Mouse (Mus musculus) neural tube, embryonic 15.5 days (tissue): ENCODE results near the gene Elfn1. TPM values are rescaled to one million over a fixed set of nuclear protein-coding genes. Genes with fewer than 3 reads are reported as not detected.

ENCODE experiments used
- ATAC-seq: fragments of 200-750 bp; cut with Nextera tagmentation; 2 replicates; pipeline ENCODE4 v1.8.0; 2017; ENCODE audit warnings: mild to moderate bottlenecking, moderate TSS enrichment, moderate library complexity; ENCODE audit not compliant: low FRiP score
- H3K27ac ChIP-seq: fragments of 300-500 bp; sonication (generic); replicated peaks from 2 replicates; pipeline ENCODE4 v1.5.1; 2015; ENCODE audit warnings: mild to moderate bottlenecking, inconsistent platforms
- H3K27me3 ChIP-seq: fragments of 300-500 bp; sonication (generic); replicated peaks from 2 replicates; pipeline ENCODE4 v1.6.1; 2015; ENCODE audit warnings: inconsistent platforms
- H3K36me3 ChIP-seq: fragments of 300-500 bp; sonication (generic); 2 replicates; pipeline ENCODE4 v1.6.1; 2015; ENCODE audit warnings: inconsistent platforms
- H3K4me1 ChIP-seq: fragments of 300-500 bp; sonication (generic); 2 replicates; pipeline ENCODE4 v1.6.1; 2015; ENCODE audit warnings: inconsistent platforms
- H3K4me2 ChIP-seq: fragments of 300-500 bp; sonication (generic); 2 replicates; pipeline ENCODE4 v1.6.1; 2015; ENCODE audit warnings: inconsistent platforms, mild to moderate bottlenecking, moderate library complexity
- H3K4me3 ChIP-seq: fragments of 300-500 bp; sonication (generic); replicated peaks from 2 replicates; pipeline ENCODE4 v1.5.1; 2015; ENCODE audit warnings: mild to moderate bottlenecking, inconsistent platforms
- H3K9ac ChIP-seq: fragments of 300-500 bp; sonication (generic); replicated peaks from 2 replicates; pipeline ENCODE4 v1.6.1; 2015; ENCODE audit warnings: mild to moderate bottlenecking, inconsistent platforms
- H3K9me3 ChIP-seq: fragments of 300-500 bp; sonication (generic); replicated peaks from 2 replicates; pipeline ENCODE4 v1.6.1; 2016; ENCODE audit warnings: inconsistent platforms
- WGBS: fragments of 180-500 bp; shearing (Covaris S2); methylation state at CpG from one replicate; pipeline ENCODE4 v1.1.7; 2015; ENCODE audit warnings: mixed read lengths; 5-methylcytosine and 5-hydroxymethylcytosine counted together
- polyA plus RNA-seq: library from polyadenylated mRNA; unstranded; fragments of >200 nt; fragmentation: Nextera tagmentation; extraction: Ambion mirVana; gene quantifications from 2 replicates; pipeline ENCODE4 v1.2.1, GENCODE M21; 2015

The Elfn1 gene
- polyA plus RNA-seq, 1 experiment from 2014 or later, result 5.7 TPM

DNA sequence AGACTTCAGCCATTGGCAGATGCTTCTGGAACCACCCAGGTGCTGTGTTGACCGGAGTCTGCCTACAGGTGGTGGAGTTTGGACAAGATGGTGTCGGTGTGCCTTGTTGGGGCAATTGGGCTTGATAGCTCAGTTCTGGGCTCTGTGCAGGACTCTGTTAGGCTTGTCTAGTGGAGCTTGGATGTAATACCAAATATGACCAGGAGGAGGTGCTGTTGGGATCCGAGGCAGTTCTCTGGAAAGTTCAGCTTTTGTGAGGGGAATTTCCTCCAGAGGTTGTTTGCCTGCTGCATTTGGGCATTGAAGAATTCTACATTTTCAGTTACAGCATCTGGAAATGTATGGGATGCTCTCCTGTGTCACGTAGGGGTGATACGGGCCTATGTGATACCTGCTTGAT, 39.7 kb downstream of the Elfn1 start:
- Histone ChIP-seq H3K9me3 (no peaks in the 10 kb centered on the region), H3K4me3 (no peak overlapping the region), H3K9ac (no peak overlapping the region), H3K4me1 (peaks cover 33% of the 10 kb centered on the region), H3K36me3 (no peaks in the 10 kb centered on the region), H3K27me3 (no peaks in the 10 kb centered on the region), H3K27ac (no peak overlapping the region), H3K4me2 (no peak overlapping the region)
- no peak for ATAC-seq
- 95% methylated on average over 5 of the region's 5 CpGs for WGBS

- Histone ChIP-seq H3K36me3 (no peaks in the 10 kb centered on the region), H3K27me3 (no peaks in the 10 kb centered on the region), H3K9ac (no peak overlapping the region), H3K27ac (no peak overlapping the region), H3K4me3 (no peak overlapping the region), H3K9me3 (no peaks in the 10 kb centered on the region), H3K4me2 (no peak overlapping the region), H3K4me1 (peaks cover 33% of the 10 kb centered on the region)
- no peak for ATAC-seq
- WGBS, result 77% methylated on average over 4 of the region's 4 CpGs
These were observed 40.8 kb downstream of the Elfn1 start for GRCm38 (mm10) chr5:139948552-139948951.

DNA sequence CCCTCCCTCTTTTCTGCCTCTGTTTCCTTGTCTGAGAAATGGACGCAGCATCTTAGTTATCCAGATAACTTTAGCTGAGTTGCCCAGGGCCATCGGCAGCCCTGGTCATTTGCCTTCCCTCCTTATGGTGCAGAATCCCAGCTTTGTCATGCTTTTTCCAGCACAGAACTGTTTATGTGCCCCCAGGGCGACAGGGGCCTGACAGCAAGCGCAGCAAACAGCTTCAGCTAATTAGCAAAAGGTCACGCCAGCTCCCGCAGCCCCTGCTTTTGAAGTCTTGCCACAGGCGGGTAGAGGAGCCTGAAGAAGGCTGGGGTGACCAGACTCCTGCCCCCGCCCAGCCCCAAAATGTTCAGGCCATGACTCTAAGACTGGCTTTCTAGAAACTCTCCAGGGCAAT, 41.6 kb downstream of the Elfn1 start:
- H3K4me3 ChIP-seq, result no peak overlapping the region
- H3K27ac ChIP-seq, result no peak overlapping the region
- H3K27me3 ChIP-seq, result no peaks in the 10 kb centered on the region
- peaks cover 32% of the 10 kb centered on the region for H3K4me1 ChIP-seq
- peak; percentile 9; the same call in 1 of the 2 replicates for ATAC-seq
- 44% methylated on average over 8 of the region's 8 CpGs for WGBS
- H3K9me3 ChIP-seq, result no peaks in the 10 kb centered on the region
- H3K4me2 ChIP-seq, result no peak overlapping the region
- H3K9ac ChIP-seq, result no peak overlapping the region; the same call in 1 of the 2 replicates
- H3K36me3 ChIP-seq, result no peaks in the 10 kb centered on the region

- Histone ChIP-seq H3K27me3 (no peaks in the 10 kb centered on the region), H3K9ac (no peak overlapping the region), H3K36me3 (no peaks in the 10 kb centered on the region), H3K4me1 (peaks cover 29% of the 10 kb centered on the region), H3K4me2 (no peak overlapping the region), H3K27ac (peak overlapping the region; percentile 51), H3K4me3 (no peak overlapping the region), H3K9me3 (no peaks in the 10 kb centered on the region)
- no peak for ATAC-seq
- WGBS, result 52% methylated on average over 11 of the region's 11 CpGs
These were observed 42.3 kb downstream of the Elfn1 start for GRCm38 (mm10) chr5:139949975-139950578.

- Histone ChIP-seq H3K9ac (no peak overlapping the region), H3K27me3 (no peaks in the 10 kb centered on the region), H3K27ac (no peak overlapping the region), H3K4me3 (no peak overlapping the region), H3K36me3 (no peaks in the 10 kb centered on the region), H3K9me3 (no peaks in the 10 kb centered on the region), H3K4me2 (no peak overlapping the region), H3K4me1 (peaks cover 9% of the 10 kb centered on the region; the same call in 1 of the 2 replicates)
- 64% methylated on average over 10 of the region's 10 CpGs for WGBS
- no peak for ATAC-seq
These were observed 49.1 kb downstream of the Elfn1 start for GRCm38 (mm10) chr5:139956859-139957258.

GRCm38 (mm10) chr5:139959741-139960140, 52.0 kb downstream of the Elfn1 start:
- Histone ChIP-seq H3K4me1 (peaks cover 21% of the 10 kb centered on the region), H3K36me3 (no peaks in the 10 kb centered on the region), H3K9ac (no peak overlapping the region), H3K9me3 (no peaks in the 10 kb centered on the region), H3K4me3 (no peak overlapping the region), H3K27ac (no peak overlapping the region), H3K27me3 (no peaks in the 10 kb centered on the region), H3K4me2 (no peak overlapping the region)
- 90% methylated on average over 4 of the region's 4 CpGs for WGBS
- ATAC-seq, result no peak

DNA sequence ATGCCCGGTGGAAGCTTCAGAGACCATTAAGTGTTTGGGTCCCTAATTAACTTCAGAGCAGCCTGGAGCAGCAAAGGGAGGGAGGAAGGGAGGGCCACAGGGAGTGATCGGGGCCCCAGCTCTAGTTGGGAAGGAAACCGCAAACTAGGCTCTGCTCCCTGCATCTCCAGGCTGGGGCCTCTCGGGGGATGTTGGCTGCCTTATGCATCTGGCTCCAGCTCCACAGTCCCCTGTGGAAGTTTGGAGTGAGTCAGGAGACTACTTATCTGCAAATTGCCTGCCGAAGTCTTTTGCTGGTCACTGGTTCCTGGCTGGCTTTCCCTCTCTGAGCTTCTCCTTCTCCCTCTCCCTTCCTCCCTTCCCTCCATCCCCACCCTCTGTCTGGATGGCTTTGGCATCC, 56.6 kb downstream of the Elfn1 start:
- Histone ChIP-seq H3K27me3 (no peaks in the 10 kb centered on the region), H3K27ac (no peak overlapping the region), H3K36me3 (no peaks in the 10 kb centered on the region), H3K4me3 (no peak overlapping the region), H3K9ac (no peak overlapping the region), H3K4me2 (no peak overlapping the region), H3K4me1 (peaks cover 24% of the 10 kb centered on the region), H3K9me3 (no peaks in the 10 kb centered on the region)
- 33% methylated on average over 5 of the region's 5 CpGs for WGBS
- ATAC-seq, result 0 out of 2 replicates have a peak, but pooled peaks have one; percentile 37

GRCm38 (mm10) chr5:139965596-139965995, 57.9 kb downstream of the Elfn1 start:
- no peaks in the 10 kb centered on the region for H3K9me3 ChIP-seq
- H3K4me3 ChIP-seq, result no peak overlapping the region
- H3K27me3 ChIP-seq, result no peaks in the 10 kb centered on the region
- no peak for ATAC-seq
- WGBS, result 82% methylated on average over 14 of the region's 14 CpGs
- H3K36me3 ChIP-seq, result no peaks in the 10 kb centered on the region
- no peak overlapping the region for H3K4me2 ChIP-seq
- H3K4me1 ChIP-seq, result peaks cover 33% of the 10 kb centered on the region
- no peak overlapping the region for H3K9ac ChIP-seq
- no peak overlapping the region for H3K27ac ChIP-seq

- Histone ChIP-seq H3K9me3 (no peaks in the 10 kb centered on the region), H3K4me1 (peaks cover 28% of the 10 kb centered on the region; the same call in 1 of the 2 replicates), H3K4me2 (no peak overlapping the region), H3K4me3 (no peak overlapping the region), H3K36me3 (0 out of 2 replicates have a peak, but pooled peaks cover 3% of the 10 kb centered on the region), H3K9ac (no peak overlapping the region), H3K27ac (no peak overlapping the region), H3K27me3 (0 out of 2 replicates have a peak, but pooled peaks cover 4% of the 10 kb centered on the region)
- 76% methylated on average over 14 of the region's 14 CpGs for WGBS
- no peak for ATAC-seq
These were observed 61.6 kb downstream of the Elfn1 start for GRCm38 (mm10) chr5:139969151-139969948.

GRCm38 (mm10) chr5:139970186-139970631, 62.5 kb downstream of the Elfn1 start:
- no peak overlapping the region for H3K4me2 ChIP-seq
- WGBS, result 55% methylated on average over 12 of the region's 12 CpGs
- ATAC-seq, result no peak

GRCm38 (mm10) chr5:139976584-139976983, 68.8 kb downstream of the Elfn1 start:
- 0 out of 2 replicates have a peak, but pooled peaks cover 4% of the 10 kb centered on the region for H3K27me3 ChIP-seq
- no peak for ATAC-seq
- H3K9ac ChIP-seq, result no peak overlapping the region
- 0 out of 2 replicates have a peak, but pooled peaks cover under 1% of the 10 kb centered on the region for H3K36me3 ChIP-seq
- H3K4me1 ChIP-seq, result peaks cover 10% of the 10 kb centered on the region
- H3K4me2 ChIP-seq, result no peak overlapping the region
- H3K9me3 ChIP-seq, result no peaks in the 10 kb centered on the region
- no peak overlapping the region for H3K4me3 ChIP-seq
- H3K27ac ChIP-seq, result no peak overlapping the region
- 84% methylated on average over 4 of the region's 4 CpGs for WGBS

More at GRCm38 (mm10) chr5:139970186-139970631, 62.5 kb downstream of the Elfn1 start:
- 0 out of 2 replicates have a peak, but pooled peaks cover 3% of the 10 kb centered on the region for H3K36me3 ChIP-seq
- no peak overlapping the region for H3K4me3 ChIP-seq
- peaks cover 23% of the 10 kb centered on the region; the same call in 1 of the 2 replicates for H3K4me1 ChIP-seq
- H3K9me3 ChIP-seq, result no peaks in the 10 kb centered on the region
- H3K27me3 ChIP-seq, result 0 out of 2 replicates have a peak, but pooled peaks cover 4% of the 10 kb centered on the region
- H3K27ac ChIP-seq, result no peak overlapping the region
- no peak overlapping the region for H3K9ac ChIP-seq

- Histone ChIP-seq H3K4me2 (no peak overlapping the region), H3K27ac (no peak overlapping the region), H3K27me3 (0 out of 2 replicates have a peak, but pooled peaks cover 4% of the 10 kb centered on the region), H3K4me3 (no peak overlapping the region), H3K9ac (no peak overlapping the region), H3K4me1 (peaks cover 10% of the 10 kb centered on the region), H3K36me3 (no peaks in the 10 kb centered on the region), H3K9me3 (no peaks in the 10 kb centered on the region)
- 37% methylated on average over 8 of the region's 8 CpGs for WGBS
- no peak for ATAC-seq
These were observed 69.7 kb downstream of the Elfn1 start for GRCm38 (mm10) chr5:139977476-139977875.
